Mouse (Mus musculus) heart, embryonic 13.5 days (tissue): ENCODE results near the gene Irgm2. TPM values are rescaled to one million over a fixed set of nuclear protein-coding genes. Genes with fewer than 3 reads are reported as not detected.
"Not testable (repeated sequence)": the region's sequence is repeated elsewhere in the genome, so short reads cannot be mapped to it uniquely, and the experiment has no call there.

Experiments
- ATAC-seq: fragments of 200-750 bp; cut with Nextera tagmentation; 2 replicates; pipeline ENCODE4 v1.8.0; 2017; ENCODE audit warnings: moderate TSS enrichment; ENCODE audit not compliant: insufficient number of reproducible peaks, low FRiP score, low TSS enrichment; ENCODE audit errors: extremely low read depth
- H3K27ac ChIP-seq: fragments of 300-500 bp; sonication (generic); replicated peaks from 2 replicates; pipeline ENCODE4 v1.5.1; 2015; ENCODE audit warnings: moderate library complexity, mild to moderate bottlenecking, inconsistent platforms
- H3K27me3 ChIP-seq: fragments of 300-500 bp; sonication (generic); replicated peaks from 2 replicates; pipeline ENCODE4 v1.6.1; 2015; ENCODE audit warnings: mild to moderate bottlenecking, inconsistent platforms
- H3K36me3 ChIP-seq: fragments of 300-500 bp; sonication (generic); 2 replicates; pipeline ENCODE4 v1.6.1; 2015; ENCODE audit warnings: mild to moderate bottlenecking, inconsistent platforms
- H3K4me1 ChIP-seq: fragments of 300-500 bp; sonication (generic); 2 replicates; pipeline ENCODE4 v1.6.1; 2015; ENCODE audit warnings: inconsistent platforms
- H3K4me2 ChIP-seq: fragments of 300-500 bp; sonication (generic); 2 replicates; pipeline ENCODE4 v1.6.1; 2015; ENCODE audit warnings: inconsistent platforms, mild to moderate bottlenecking, moderate library complexity
- H3K4me3 ChIP-seq: fragments of 300-500 bp; sonication (generic); 2 replicates; pipeline ENCODE4 v1.5.1; 2015; ENCODE audit warnings: moderate library complexity, mild to moderate bottlenecking, inconsistent platforms
- H3K9ac ChIP-seq: fragments of 300-500 bp; sonication (generic); 2 replicates; pipeline ENCODE4 v1.6.1; 2015; ENCODE audit warnings: inconsistent platforms, mild to moderate bottlenecking, moderate library complexity
- H3K9me3 ChIP-seq: fragments of 300-500 bp; sonication (generic); 2 replicates; pipeline ENCODE4 v1.6.1; 2016; ENCODE audit warnings: inconsistent platforms
- WGBS: fragments of 180-500 bp; shearing (Covaris S2); methylation state at CpG from one replicate; pipeline ENCODE4 v1.1.7; 2015; ENCODE audit warnings: mixed read lengths; 5-methylcytosine and 5-hydroxymethylcytosine counted together
- polyA plus RNA-seq: library from polyadenylated mRNA; unstranded; fragments of >200 nt; fragmentation: Nextera tagmentation; extraction: Ambion mirVana; gene quantifications from 2 replicates; pipeline ENCODE4 v1.2.1, GENCODE M21; 2015

Gene Irgm2
- polyA plus RNA-seq, 1 experiment from 2014 or later: 3.6 TPM

- H3K27ac ChIP-seq: peak overlapping the region; percentile 58
- no peaks in the 10 kb centered on the region for H3K36me3 ChIP-seq
- ATAC-seq: peak; percentile 71; the same call in 1 of the 2 replicates
- no peaks in the 10 kb centered on the region for H3K27me3 ChIP-seq
- no peaks in the 10 kb centered on the region for H3K9me3 ChIP-seq
- peak overlapping the region; percentile 75 for H3K4me2 ChIP-seq
- peak overlapping the region; percentile 69 for H3K4me3 ChIP-seq
- WGBS: 22% methylated on average over 17 of the region's 17 CpGs
- H3K9ac ChIP-seq: peak overlapping the region; percentile 86
- peaks cover 30% of the 10 kb centered on the region for H3K4me1 ChIP-seq
Observed at GRCm38 (mm10) chr11:58214391-58215048, 15.1 kb downstream of the Irgm2 start.

DNA sequence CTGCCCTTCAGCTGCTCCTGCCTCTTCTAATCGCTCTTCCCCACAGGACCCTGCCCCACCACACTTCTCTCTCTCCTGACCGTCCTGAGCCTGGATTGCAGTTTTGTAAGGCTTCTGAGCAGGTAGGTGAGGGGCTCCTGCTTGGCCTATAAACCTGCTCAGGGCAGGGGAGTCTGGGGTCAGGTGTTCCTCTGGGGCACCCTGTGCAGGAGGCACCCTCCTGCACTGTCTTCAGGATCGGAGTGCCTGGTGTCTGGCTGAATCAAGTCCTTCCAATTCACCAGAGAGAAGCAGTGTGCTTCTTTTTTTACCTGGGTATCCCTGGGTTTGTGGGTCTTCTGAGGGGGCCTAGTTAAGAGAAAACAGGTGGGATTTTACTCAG is 15.6 kb downstream of the Irgm2 start:
- peak overlapping the region; percentile 66 for H3K9ac ChIP-seq
- not testable (repeated sequence) for H3K27me3 ChIP-seq, H3K9me3 ChIP-seq, H3K36me3 ChIP-seq, ATAC-seq, H3K27ac ChIP-seq
- peak overlapping the region; percentile 69 for H3K4me3 ChIP-seq
- 8% methylated on average over 2 of the region's 3 CpGs for WGBS
- peaks cover 30% of the 10 kb centered on the region for H3K4me1 ChIP-seq
- peak overlapping the region; percentile 75 for H3K4me2 ChIP-seq

- 71% methylated on average over 5 of the region's 5 CpGs for WGBS
- H3K9ac ChIP-seq: 0 out of 2 replicates have a peak overlapping the region, but pooled peaks have one; percentile 14
- 0 out of 2 replicates have a peak overlapping the region, but pooled peaks have one; percentile 4 for H3K4me3 ChIP-seq
- H3K27me3 ChIP-seq: no peaks in the 10 kb centered on the region
- peaks cover 28% of the 10 kb centered on the region for H3K4me1 ChIP-seq
- 0 out of 2 replicates have a peak, but pooled peaks cover 4% of the 10 kb centered on the region for H3K36me3 ChIP-seq
- H3K27ac ChIP-seq: no peak overlapping the region
- no peak for ATAC-seq
- H3K4me2 ChIP-seq: peak overlapping the region; percentile 75
- H3K9me3 ChIP-seq: no peaks in the 10 kb centered on the region
Observed at GRCm38 (mm10) chr11:58215814-58216213, 16.4 kb downstream of the Irgm2 start.

DNA sequence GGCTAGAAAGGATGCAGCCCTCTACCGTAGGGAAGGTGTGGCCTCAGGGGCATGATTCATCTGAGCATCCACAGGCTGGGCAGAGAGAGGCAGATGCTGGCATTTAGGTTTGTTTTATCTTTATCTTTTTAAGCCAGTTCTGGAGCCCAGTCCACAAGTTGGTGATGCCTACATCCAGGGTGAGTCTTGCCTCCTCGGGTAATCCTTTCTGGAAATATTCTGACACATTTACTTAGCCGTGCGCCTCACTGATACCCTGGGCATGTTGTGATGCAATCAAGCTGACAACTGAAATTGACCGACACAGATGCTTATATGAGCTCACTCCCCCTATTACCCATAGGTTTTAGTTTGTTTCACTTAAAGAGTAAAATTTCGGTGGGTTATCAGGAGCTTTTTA is 17.4 kb downstream of the Irgm2 start:
- H3K9me3 ChIP-seq: no peaks in the 10 kb centered on the region
- no peak for ATAC-seq
- peaks cover 18% of the 10 kb centered on the region for H3K4me1 ChIP-seq
- WGBS: 73% methylated on average over 6 of the region's 6 CpGs
- H3K27ac ChIP-seq: no peak overlapping the region
- H3K9ac ChIP-seq: no peak overlapping the region
- H3K4me2 ChIP-seq: no peak overlapping the region
- no peaks in the 10 kb centered on the region for H3K27me3 ChIP-seq
- H3K36me3 ChIP-seq: 0 out of 2 replicates have a peak, but pooled peaks cover 4% of the 10 kb centered on the region
- H3K4me3 ChIP-seq: no peak overlapping the region

GRCm38 (mm10) chr11:58223751-58224150 is 24.3 kb downstream of the Irgm2 start:
- Histone ChIP-seq H3K9ac (no peak overlapping the region), H3K27ac (peak overlapping the region; percentile 43), H3K9me3 (no peaks in the 10 kb centered on the region), H3K27me3 (no peaks in the 10 kb centered on the region), H3K36me3 (0 out of 2 replicates have a peak, but pooled peaks cover 4% of the 10 kb centered on the region), H3K4me3 (no peak overlapping the region), H3K4me1 (peaks cover 24% of the 10 kb centered on the region), H3K4me2 (no peak overlapping the region)
- no peak for ATAC-seq
- WGBS: 13% methylated on average over 4 of the region's 4 CpGs

DNA sequence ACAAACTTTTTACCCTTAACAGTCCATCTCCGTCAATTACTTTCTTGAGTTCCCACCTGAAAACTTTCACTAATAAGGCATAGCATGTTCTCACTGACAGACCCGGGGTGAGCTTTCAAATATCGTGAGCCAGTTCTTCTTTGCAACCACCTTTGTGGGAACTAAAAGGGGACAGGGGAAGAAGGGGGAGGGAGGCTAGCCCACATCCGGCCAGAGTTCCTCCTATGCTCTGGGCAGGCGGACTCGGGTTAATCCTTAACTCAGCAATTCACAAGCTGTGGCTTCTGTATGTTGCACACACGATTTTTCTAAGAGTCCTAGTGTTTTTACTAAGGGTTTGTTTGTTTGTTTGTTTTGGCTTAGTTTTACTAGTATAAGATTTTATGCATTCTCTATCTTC is 24.9 kb downstream of the Irgm2 start:
- Histone ChIP-seq H3K27ac (peak overlapping the region; percentile 43), H3K9me3 (no peaks in the 10 kb centered on the region), H3K4me1 (peaks cover 24% of the 10 kb centered on the region), H3K4me3 (no peak overlapping the region), H3K27me3 (no peaks in the 10 kb centered on the region), H3K36me3 (0 out of 2 replicates have a peak, but pooled peaks cover 4% of the 10 kb centered on the region), H3K9ac (no peak overlapping the region), H3K4me2 (no peak overlapping the region)
- no peak for ATAC-seq
- WGBS: 53% methylated on average over 7 of the region's 7 CpGs

DNA sequence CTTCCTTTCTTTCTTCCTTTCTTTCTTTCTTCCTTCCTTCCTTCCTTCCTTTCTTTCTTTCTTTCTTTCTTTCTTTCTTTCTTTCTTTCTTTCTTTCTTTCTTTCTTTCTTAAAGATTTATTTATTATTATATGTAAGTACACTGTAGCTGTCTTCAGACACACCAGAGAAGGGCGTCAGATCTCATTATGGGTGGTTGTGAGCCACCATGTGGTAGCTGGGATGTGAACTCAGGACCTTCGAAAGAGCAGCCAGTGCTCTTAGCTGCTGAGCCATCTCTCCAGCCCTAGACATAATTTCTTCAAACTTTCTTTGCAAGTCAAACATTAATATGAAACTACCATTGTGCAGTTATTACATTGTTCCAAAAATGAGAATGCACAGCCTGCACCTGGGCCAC is 25.5 kb downstream of the Irgm2 start:
- not testable (repeated sequence) for H3K9me3 ChIP-seq, H3K4me3 ChIP-seq, H3K27me3 ChIP-seq, ATAC-seq, H3K9ac ChIP-seq, H3K4me2 ChIP-seq, H3K36me3 ChIP-seq
- 69% methylated on average over 2 of the region's 2 CpGs for WGBS
- Histone ChIP-seq H3K4me1 (peaks cover 24% of the 10 kb centered on the region), H3K27ac (0 out of 2 replicates have a peak overlapping the region, but pooled peaks have one; percentile 28)

DNA sequence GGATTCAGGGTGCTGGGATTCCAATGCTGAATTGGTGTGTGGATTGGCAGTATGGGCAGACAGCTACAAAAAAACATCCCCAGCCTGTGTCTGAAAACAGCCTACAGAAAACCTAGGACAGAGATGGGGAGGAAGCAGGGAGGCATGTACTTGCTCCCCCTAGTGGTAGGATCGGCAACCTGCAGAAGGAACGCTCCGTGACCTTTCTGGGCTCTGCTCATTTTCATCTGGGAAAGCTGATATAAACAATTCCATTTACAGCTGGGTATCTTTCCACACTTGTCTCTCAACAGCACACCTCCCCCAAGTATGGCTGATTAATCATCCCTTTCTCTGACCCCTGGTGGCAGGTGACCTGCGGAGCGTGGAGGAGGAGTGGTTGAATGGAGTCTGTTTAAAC is 26.2 kb downstream of the Irgm2 start:
- no peak for ATAC-seq
- Histone ChIP-seq H3K4me3 (no peak overlapping the region), H3K27me3 (peaks cover 4% of the 10 kb centered on the region; the same call in 1 of the 2 replicates), H3K4me1 (peaks cover 24% of the 10 kb centered on the region), H3K27ac (peak overlapping the region; percentile 8; the same call in 1 of the 2 replicates), H3K9me3 (no peaks in the 10 kb centered on the region), H3K36me3 (no peaks in the 10 kb centered on the region), H3K9ac (no peak overlapping the region), H3K4me2 (peak overlapping the region; percentile 54)
- 3% methylated on average over 5 of the region's 5 CpGs for WGBS

GRCm38 (mm10) chr11:58226425-58226824 is 27.0 kb downstream of the Irgm2 start:
- H3K4me3 ChIP-seq: no peak overlapping the region
- ATAC-seq: no peak

GRCm38 (mm10) chr11:58228021-58228420 is 28.6 kb downstream of the Irgm2 start:
- not testable (repeated sequence) for ATAC-seq, H3K36me3 ChIP-seq, H3K4me2 ChIP-seq, H3K9me3 ChIP-seq, H3K9ac ChIP-seq, H3K27ac ChIP-seq, H3K27me3 ChIP-seq, H3K4me3 ChIP-seq
- H3K4me1 ChIP-seq: peaks cover 22% of the 10 kb centered on the region
- WGBS: 77% methylated on average over 2 of the region's 2 CpGs

More at GRCm38 (mm10) chr11:58226425-58226824, 27.0 kb downstream of the Irgm2 start:
- Histone ChIP-seq H3K27ac (no peak overlapping the region), H3K4me2 (no peak overlapping the region), H3K9ac (no peak overlapping the region), H3K36me3 (no peaks in the 10 kb centered on the region), H3K4me1 (peaks cover 24% of the 10 kb centered on the region), H3K9me3 (no peaks in the 10 kb centered on the region), H3K27me3 (peaks cover 8% of the 10 kb centered on the region)

DNA sequence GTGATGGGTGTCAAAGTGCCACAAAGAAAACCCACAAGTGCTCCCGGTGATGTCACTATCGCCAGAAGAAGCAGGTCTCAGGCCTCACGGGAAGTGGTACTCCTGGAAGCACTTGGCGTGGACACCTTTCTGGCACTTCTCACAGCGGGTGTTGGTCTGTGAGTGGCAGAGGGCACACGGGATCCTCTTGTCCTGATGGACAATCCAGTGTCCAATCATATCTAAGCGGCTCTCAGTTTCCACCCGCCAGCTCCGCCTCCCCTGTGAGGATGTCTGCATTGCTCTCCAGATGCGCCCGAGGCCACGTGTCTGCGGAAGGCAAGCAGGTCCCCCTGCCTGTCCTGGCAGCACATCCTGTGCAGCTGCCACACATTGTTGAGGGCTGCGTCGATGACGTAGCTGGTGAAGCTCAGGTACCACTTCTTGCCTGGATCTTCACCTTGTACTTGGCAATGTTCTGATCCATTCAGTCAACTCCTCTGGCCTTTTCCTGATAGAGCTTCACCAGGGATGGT is 31.0 kb downstream of the Irgm2 start:
- no peak overlapping the region for H3K4me3 ChIP-seq
- H3K36me3 ChIP-seq: no peaks in the 10 kb centered on the region
- no peak overlapping the region for H3K4me2 ChIP-seq
- 43% methylated on average over 16 of the region's 16 CpGs for WGBS
- peaks cover 9% of the 10 kb centered on the region for H3K27me3 ChIP-seq
- H3K9ac ChIP-seq: no peak overlapping the region
- ATAC-seq: no peak
- no peak overlapping the region for H3K27ac ChIP-seq
- H3K9me3 ChIP-seq: no peaks in the 10 kb centered on the region
- H3K4me1 ChIP-seq: peaks cover 4% of the 10 kb centered on the region

DNA sequence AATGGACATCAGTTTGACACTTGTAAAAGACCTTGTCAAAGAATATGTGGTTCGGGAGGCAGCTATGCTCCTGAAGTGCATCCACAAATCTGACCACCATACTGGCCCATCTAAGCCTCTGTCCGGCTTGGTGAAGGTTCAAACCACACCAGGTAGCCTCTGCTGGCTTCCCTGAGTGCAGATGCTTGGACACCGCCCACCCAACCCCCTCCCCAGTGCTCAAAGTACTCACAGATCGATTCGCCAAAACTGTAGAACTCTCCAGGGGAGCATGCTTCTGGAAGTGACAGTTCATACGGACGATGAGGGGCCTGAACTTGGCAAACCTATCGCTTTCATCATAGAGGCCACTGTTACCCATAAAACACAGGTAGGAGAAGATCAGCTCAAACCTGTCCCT is 31.7 kb downstream of the Irgm2 start:
- ATAC-seq: no peak
- Histone ChIP-seq H3K4me1 (no peaks in the 10 kb centered on the region), H3K4me3 (no peak overlapping the region), H3K27ac (no peak overlapping the region), H3K36me3 (no peaks in the 10 kb centered on the region), H3K9me3 (no peaks in the 10 kb centered on the region), H3K4me2 (no peak overlapping the region), H3K27me3 (peaks cover 9% of the 10 kb centered on the region), H3K9ac (no peak overlapping the region)
- 79% methylated on average over 8 of the region's 8 CpGs for WGBS
